Mouse (Mus musculus) layer of hippocampus, adult 11-12 months (tissue): ENCODE results near the gene Pde11a.
"Not testable (repeated sequence)": the region's sequence is repeated elsewhere in the genome, so short reads cannot be mapped to it uniquely, and the experiment has no call there.

Source experiments
- DNase-seq: peaks from one replicate; pipeline ENCODE4 v3.0.0; 2022; ENCODE audit warnings: low spot score

Pde11a gene

DNA sequence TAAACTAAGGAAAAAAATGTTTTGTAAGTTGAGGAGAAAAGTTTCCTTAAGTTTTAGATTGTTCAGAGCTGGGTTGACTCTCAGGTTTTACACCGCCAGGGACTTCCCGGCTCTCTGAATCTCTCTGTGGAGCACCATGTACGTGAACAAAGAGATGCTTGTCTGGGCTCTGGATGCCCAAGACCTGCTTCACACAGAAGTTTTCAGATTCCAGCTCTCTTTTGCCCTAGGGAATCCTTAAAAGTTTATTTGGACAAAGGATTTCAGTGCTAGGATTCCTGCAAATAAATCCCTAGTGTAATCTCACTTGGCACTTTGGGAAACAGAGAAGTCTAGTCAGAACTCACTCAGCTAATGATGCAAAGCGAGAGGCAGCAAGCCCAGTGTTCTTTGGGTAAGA is 348.9 kb downstream of the Pde11a start:
- DNase-seq: no peak

DNA sequence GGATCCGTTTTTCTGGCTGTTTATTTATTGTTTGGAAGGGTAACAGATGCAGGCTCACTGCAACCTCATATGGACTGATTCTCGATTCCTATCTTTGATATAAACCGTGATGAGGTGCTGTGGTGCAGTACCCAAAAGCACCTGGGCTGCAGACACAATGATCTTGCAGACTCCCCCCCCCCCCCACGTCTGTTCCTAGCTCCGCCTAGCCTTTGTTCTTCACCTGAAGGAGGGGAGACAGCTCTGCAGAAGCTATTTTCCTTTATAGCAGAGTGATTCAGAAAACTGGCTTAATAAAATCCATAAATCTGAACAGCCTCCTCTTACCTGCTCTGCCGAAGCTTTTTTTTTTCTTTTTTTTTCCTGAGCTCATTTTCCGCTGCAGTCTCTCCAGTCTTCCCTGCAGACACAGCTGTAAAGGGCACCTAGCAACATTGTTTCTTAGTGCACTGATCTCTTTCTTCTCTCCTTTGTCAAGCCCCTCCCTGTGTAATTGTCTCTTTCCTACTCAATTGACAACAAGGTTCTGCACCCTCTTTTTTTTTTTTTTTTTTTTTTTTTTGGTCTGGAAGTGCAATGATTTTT is 349.7 kb downstream of the Pde11a start:
- DNase-seq: no peak

DNA sequence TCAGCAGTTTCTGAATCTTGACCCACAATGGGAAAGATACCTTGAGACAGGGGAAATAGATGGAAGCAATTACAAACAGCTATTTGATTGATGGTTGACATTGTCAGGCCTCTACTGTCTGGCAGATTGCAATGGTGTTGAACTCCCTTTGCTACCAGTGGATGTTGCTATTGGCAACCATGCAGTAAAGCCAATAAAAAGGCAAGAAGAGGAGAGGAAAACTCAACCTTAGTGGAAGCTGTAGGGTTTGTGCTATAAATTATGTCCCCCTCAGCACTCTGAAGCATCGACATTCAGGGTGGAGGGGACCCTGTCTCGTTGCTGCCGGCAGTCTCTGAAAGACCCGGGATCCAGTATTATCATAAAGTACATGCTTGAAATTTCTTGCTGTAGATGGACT is 350.2 kb downstream of the Pde11a start:
- DNase-seq: no peak

DNA sequence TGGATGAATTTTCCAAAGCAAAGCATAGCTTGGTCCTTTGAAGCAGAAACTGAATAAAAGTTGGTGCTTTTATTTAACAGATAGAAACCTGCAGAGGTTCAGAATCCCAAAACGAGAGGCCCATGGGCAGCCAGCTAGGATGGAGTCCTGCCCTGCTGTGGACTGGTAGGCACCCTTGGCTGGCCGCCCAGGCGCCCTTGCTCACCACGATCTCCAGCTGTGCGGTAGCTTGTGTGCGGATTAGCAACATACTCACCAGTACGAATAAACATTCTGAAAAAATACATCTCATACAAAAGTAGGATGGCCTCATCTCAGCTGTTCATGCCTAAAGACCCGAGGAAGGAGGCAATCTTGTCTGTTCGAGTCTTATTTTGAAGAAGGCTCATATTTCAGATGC is 350.8 kb downstream of the Pde11a start:
- DNase-seq: no peak

DNA sequence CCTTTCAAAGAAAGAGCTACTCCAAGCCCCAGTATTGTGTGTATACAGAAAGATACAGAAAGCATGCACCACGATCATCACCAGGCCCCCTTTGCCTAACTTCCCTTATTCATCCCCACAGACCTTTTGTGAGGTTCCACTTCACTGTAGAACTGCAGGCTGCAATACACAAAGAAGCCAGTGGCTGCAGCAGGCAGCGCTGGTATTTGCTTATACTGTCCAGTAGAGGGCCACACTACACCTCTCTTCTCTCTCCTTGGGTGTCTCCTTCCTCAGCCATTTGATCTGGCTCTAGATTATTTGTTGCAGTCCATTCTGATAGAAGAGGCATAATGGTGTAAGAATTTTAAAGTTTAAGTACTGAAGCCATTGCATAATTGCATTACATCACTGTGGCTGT is 353.4 kb downstream of the Pde11a start:
- peak; percentile 78 for DNase-seq

DNA sequence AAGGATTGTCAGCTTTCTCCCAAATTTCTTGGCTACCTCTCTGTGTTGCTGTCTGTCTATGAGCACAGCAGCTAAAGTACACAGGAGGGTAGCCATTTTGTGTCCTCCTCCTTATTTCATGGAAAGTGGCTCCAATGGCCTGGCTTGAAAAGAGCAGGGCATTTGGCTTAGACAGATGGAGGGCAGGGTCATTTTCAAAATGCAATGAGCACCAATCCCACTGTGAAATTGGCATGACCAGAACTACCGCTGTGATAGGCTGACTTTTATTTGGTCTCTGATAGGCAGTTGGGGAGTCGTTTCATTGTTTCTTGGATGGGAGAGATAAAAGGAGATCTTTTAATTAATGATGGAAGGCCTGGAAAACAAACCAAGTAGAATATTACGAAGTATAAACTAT is 354.7 kb downstream of the Pde11a start:
- DNase-seq: no peak

DNA sequence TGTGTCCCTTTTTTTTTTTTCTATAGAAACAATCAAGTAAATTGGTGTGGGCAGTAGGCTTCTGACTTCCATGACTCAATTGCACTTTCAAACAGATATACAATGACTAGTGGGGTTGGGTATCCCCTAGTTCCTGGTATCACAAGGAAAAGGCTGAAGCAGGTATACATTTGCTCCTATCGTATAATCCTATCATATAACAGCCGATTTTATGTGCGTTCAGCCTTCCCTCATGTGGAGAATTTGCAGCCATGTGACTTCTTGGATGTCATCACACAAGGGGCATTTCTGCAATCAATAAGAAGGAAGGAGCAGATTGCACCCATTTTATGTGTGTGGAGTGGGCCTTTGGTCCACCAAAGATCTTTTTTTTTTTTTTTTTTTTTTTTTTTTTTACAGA is 355.5 kb downstream of the Pde11a start:
- no peak for DNase-seq

DNA sequence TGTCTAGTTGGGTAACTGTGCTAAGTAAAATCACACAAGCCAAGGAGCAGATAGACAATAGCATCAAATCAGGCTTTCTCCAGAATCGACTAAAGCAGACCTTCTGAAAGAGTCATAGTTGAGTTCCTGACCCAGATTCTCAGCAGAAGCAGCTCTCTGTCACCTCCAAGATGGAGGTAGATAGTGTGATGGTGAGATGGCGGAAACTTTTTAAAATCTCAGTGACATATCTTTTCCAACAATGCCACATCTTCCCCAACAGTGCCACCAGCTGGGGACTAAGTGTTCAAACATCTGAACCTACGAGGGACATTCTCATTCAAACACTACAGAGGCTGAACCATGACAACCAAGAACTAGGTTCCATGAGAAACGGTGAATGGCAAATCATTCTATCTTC is 355.9 kb downstream of the Pde11a start:
- no peak for DNase-seq

DNA sequence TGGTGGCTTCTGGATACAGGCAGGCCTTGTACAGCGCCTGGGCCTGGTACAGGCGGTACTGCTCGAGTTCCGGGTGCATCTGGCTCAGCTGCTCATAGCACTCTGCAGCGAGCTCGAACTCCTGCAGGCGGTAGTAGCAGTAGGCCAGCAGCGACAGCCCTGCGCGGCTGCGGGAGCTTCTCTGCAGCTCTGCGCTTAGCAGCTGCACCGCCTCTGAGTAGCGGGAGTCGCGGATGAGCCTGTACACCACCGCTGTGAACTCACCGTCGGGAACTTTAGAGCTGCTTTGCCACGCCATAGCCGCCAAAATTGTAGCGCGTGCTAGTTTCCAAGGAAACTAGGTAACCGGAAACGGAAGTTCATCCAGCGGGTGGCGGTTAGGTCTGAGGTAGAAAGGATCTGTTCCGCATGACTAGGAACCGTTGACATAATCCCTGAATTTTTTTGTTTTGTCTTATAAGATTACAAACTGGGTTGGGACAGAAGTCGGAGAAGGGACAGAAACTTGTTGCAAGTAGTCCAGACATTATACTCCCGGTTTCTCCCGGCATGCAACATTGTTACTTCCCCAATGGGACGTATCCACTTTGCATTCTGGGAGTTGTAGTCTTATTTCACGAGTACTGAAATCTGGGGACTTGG is 357.0 kb downstream of the Pde11a start, which contains the start of gene Ttc30a1:
Gene Ttc30a1 (minus strand): TSS at position 528 of the 642 bp plus-strand sequence.
- peak; percentile 79 for DNase-seq

DNA sequence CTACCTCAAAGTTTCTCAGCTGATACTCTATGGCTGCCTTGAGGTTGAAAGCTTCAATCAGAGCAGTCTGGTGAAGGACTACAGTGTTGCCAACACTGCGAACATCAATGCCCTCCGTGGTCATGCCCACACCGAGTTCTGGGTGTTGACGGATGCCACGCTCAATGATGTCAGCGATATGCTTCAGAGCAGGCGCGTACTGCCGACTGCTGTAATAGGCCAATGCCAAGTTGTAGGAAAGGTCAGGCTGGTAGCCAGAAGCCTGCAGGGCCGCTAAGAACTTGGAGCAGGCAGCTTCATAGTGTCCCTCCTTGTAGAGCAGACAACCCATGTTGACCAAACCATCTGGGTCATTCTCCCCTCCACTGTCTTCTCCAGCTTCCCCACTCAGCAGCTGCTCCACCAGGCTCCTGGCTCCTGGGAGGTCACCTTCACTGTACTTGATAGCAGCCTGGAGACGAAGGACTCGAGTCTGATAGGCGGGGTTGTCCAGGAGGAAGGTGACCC is 357.6 kb downstream of the Pde11a start:
- DNase-seq: not testable (repeated sequence)

DNA sequence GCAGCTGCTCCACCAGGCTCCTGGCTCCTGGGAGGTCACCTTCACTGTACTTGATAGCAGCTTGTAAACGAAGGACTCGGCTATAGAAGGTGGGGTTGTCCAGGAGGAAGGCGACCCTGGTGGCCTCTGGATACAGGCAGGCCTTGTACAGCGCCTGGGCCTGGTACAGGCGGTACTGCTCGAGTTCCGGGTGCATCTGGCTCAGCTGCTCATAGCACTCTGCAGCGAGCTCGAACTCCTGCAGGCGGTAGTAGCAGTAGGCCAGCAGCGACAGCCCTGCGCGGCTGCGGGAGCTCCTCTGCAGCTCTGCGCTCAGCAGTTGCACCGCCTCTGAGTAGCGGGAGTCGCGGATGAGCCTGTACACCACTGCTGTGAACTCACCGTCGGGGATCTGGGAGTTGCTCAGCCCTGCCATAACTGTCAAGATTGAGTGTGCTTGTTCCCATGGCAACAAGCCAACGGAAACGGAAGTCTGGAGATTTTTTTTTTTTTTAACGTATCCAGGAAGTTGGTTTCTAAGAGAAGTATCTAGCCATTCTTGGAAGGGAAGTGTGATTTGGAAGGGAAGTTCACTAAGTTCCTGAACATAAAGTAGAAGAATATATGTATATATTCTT is 360.7 kb downstream of the Pde11a start, which contains the start of gene Ttc30a2:
Gene Ttc30a2 (minus strand): TSS at position 419 of the 617 bp plus-strand sequence.
- not testable (repeated sequence) for DNase-seq

DNA sequence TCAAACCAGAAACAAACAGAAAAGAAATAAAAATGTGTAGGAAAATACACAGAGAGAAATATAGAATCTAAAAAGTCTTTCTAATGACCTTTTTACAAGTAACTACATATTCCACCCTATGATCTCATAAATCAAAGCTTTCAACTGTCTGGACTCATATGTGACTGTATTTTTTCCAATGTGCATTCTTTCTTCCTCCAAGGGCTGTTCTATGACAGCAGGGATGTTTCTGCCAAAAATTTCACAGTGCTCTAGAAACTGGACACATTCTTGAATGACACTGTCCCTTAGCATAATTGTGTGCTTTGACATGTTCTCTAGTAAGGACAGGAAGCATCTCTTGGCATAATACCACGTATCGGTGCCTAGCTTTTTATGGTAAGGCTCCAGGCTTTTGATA is 362.5 kb downstream of the Pde11a start:
- DNase-seq: not testable (repeated sequence)

DNA sequence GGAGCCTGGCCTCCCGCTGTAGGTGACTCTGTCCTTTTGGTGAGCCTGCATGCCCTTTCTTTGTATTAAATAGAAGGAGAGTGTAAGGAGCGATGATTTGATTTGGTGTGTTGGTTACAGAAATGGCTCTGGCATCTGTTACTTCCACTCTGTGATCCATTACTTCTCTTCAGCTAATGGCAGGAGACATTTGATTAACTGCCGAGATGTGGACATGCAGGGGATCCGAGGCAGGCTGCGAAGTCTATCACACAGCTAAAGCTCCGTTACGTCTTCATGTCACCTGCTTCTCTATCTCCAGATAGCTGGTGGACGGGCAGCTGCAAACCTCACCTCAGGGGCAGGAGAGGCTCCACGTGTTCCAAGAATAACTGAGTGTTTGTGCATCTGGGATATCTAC is 364.4 kb downstream of the Pde11a start:
- DNase-seq: no peak

DNA sequence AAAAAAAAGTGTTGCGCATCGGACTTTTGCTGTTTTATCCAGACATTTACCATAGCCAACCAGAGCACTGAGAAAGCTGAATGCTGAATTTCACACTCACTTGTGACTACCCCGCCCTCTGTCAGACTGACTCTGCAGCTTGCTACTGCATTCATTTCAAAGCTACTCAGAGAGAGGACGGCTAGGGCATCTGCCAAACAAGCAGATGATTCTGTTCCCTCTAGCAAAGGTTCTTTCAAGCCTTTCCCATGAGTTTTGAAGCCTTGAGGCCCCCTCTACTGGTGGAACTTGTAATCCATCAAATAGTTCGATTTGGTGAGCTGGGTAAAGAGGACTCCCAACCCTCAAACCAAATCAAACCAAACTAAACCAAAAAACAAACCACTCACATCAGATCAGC is 373.6 kb downstream of the Pde11a start:
- peak; percentile 84 for DNase-seq

DNA sequence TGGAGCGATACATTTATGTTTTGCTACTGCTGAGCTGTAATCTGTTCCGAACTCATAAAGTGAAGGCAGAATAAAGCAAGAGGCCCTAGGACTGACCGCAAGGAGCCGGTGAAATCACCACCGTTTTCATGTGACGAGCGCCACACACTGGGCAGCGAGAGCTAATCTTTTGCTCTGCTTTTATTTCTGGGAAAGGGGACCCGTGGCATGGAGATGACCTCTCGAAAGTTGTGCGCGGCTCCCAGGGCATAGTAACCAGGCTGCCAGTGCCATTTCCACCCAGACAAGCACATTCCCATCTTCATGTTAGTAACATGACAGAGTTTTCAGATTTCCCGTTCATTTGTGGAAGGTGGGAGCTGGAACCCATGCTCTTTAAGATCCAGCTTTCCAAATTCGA is 374.1 kb downstream of the Pde11a start:
- peak; percentile 39 for DNase-seq

DNA sequence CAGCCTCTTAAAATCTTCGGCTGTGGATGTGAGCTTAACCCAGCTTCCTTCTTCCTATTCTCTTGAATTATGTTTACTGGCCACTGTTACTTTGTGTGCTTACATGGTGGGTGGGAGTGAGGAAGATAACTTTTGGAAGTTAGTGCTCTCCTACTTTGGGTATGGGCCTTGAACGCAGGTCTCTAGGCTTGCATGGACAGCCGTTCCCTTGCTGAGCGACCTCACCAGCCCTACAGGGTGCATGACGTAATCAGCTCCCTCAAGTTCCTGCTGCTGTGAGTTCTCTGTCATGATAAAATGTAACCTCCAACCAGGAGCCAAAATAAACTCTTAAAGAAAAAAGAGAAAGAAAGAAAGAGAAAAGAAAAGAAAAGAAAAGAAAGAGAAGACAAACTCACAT is 374.5 kb downstream of the Pde11a start:
- DNase-seq: no peak

DNA sequence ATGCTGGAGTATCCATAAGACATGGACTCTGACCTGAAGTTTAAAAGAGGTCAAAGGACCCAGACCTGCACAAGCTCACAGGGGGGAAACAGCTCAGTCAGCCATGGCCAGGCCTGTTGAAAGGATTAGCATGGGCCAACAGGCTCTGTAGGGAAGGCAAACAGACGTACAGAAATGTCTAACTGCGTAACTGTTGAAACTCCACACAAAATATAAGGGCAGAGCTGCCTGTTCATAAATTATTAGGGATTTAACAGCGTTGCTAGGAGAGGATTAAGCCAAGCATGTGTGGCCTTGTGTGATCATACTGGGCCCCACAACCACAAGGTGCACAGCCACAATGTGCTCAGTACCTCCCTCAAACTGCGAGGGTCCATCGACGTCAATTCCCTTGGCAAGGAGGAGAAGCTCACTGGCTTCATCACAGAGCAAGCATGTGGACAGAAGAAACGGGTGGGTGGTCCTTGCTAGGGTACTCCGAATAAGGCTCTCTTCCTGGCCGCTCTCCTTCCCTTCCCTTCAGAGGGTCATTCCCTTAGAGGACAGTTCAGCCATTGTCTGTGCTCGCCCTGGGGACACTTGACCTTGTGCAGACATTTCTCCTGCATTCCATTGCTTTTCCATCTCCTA is 375.2 kb downstream of the Pde11a start:
- no peak for DNase-seq

DNA sequence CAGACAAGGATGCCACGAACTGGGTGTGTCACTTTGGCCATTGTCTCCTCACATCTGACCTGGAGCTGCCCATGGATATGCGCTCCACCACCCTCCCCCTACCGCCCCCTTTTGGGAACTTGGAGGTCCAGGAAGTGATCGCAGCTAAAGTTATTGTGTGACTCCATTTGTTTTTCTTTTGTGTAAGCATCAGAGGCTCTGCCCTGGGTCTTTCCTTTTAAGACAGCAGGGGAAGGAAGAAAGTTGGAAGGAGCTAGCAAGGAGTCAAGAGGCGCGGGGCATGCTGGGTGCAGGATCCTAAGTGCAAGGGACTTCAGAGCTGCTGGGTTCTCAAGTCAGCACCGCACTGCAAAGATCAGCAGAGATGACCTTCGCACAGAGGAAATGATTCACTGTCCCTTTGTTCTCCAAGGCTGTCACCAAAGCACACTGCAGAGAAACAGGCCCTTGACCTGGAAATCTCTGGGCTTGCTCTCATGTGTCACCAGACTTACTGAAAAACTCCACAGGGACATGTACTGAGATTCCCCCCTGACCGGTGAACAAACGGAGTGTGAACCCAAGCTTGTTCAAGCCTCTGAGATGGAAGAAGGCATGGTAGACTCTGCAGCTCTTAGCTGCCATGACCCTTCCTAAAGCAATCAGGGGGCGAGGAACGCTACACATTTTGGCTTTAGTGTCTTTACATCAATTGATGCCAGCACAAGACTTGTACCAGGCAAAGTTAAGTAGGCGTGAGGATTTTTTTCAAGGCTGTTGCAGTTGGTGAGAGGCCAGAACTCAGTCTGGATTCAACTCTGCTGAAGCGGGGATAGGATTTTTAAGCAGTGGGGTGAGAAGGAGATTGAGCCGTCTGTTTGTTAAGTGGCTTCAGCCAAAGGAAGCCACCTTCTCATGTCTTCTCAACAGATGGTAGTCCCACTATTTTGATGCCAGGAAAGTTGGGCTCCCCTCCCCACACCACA is 377.9 kb downstream of the Pde11a start:
- DNase-seq: no peak

DNA sequence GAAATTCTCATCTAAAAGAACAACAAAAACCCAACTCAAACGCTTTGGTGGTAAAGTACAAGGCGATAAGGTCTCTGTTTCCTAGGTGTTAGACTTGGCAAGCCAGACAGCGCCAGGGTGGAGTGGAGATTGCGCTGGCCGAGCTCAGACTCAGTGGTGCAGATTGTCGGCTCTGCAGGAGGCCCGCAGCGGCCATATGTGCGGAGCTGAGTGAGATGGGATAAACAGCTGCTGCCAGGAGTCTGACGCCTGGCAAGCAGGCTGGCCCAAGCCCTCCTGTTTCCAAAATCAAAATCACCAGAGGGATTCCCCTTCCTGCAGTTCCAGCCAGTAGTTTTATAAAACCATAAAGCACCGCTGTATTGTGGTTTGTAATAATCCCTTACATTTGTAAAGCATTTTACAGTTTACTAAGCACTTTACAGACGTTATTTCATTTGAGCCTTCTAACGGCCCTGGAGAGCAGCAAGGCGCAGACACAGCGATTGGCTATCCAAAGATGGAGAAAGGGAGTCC is 378.7 kb downstream of the Pde11a start:
- no peak for DNase-seq

DNA sequence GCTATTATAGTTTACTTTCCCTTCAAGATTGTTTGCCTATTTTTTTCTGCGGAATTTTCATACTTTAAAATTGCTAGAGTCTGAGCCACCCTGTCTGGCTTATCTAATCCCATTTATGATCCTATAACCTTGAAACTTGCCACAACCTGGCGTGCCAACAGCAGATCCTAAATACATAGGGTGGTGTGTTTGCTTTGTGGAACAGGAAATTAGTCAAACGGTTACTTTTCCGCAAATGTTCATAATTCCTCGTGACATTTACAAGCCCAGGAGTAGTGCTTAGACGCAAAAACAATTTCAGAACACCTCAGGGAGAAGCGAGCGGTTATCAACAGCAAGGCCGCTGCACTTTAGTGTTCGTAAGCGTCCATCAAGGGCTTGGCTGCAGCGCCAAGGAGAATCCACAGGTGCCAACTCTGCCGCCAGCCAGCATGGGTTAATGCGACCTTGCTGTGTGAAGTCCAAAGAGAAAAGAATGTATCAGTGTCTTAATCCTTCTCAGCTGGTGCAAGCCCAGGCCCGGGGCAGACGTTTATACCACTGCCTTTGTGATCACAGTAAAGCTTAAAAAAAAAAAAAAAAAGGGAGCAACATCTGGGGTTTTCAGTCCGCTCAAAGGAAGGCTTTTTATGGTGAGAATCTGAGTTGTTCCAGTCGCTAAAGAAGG is 379.3 kb downstream of the Pde11a start:
- no peak for DNase-seq

DNA sequence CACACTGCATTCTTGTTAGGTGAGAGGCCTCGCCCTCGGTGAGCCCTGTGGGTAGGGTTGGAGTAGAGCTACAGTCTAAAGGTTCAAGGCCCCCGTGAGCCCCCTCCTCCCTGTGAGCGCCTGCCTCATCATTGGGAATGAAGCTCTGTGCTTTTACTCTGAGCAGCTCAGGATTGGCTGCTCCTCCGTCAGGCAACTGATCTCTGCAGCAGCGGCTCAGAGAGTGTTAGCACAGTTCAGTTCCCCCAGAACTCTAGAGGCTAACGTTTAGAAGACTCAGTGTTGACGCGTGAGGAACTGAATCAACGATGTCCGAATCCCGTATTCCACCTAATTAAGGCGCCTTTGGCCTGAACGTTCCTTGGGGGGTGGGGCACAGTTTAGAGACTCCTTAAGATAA is 382.9 kb downstream of the Pde11a start:
- DNase-seq: no peak
